Mouse (Mus musculus) heart, postnatal 0 days (tissue): ENCODE measurements around the gene Sacm1l.

Experiments used
- CTCF ChIP-seq: IDR thresholded peaks from 2 replicates; pipeline ENCODE4 v1.5.1; 2016; ENCODE audit warnings: antibody characterized with exemption, control low read depth, low read depth
- EP300 ChIP-seq: IDR thresholded peaks from 2 replicates; pipeline ENCODE4 v1.6.1; 2016; ENCODE audit warnings: antibody characterized with exemption, low read depth

DNA sequence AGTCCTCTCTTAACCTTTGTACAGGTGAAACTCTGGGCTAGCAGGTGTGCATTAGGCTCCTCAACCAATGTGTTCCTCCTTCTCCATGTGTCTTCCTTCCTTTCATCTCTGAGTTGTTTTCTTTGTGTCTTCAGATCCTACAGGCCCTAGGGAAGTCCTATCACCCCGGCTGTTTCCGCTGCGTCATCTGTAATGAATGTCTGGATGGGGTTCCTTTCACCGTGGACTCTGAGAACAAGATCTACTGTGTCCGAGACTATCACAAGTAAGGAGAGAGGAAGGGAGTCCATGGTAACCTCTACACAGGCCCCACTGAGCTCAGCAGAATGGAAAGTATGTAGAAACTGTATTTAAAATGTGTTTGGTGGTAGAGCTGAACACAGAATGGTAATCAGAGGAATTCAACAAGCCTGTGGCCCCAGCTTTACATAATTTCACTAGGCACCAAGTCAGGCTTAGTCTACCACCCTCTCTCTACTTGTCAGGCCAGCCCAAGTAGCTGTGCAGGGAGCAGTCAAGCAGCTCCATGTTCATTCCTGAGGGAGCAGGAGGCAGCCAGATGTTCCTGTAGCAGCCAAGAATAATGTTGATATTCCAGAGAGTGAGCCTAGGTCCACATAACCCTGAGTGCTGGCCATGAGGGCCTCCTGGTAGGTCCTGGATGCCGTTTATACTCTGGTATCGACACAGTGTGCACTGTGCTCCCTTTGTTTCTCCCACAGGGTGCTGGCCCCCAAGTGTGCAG, 12.7 kb upstream of the Sacm1l start:
- TF ChIP-seq CTCF, result no peak
- TF ChIP-seq EP300, result no peak
